Mouse (Mus musculus) erythroblast, embryonic 14.5 days (primary cell): ENCODE results near the gene Spdye4b.

ENCODE experiments used
- GATA1 ChIP-seq: IDR thresholded peaks from 2 replicates; pipeline ENCODE4 v1.6.1; 2012; ENCODE audit warnings: low read length, inconsistent platforms, mixed read lengths
- TAL1 ChIP-seq: IDR thresholded peaks from 3 replicates; pipeline ENCODE4 v1.6.1; 2012; ENCODE audit warnings: low read length, inconsistent platforms, mixed read lengths

DNA sequence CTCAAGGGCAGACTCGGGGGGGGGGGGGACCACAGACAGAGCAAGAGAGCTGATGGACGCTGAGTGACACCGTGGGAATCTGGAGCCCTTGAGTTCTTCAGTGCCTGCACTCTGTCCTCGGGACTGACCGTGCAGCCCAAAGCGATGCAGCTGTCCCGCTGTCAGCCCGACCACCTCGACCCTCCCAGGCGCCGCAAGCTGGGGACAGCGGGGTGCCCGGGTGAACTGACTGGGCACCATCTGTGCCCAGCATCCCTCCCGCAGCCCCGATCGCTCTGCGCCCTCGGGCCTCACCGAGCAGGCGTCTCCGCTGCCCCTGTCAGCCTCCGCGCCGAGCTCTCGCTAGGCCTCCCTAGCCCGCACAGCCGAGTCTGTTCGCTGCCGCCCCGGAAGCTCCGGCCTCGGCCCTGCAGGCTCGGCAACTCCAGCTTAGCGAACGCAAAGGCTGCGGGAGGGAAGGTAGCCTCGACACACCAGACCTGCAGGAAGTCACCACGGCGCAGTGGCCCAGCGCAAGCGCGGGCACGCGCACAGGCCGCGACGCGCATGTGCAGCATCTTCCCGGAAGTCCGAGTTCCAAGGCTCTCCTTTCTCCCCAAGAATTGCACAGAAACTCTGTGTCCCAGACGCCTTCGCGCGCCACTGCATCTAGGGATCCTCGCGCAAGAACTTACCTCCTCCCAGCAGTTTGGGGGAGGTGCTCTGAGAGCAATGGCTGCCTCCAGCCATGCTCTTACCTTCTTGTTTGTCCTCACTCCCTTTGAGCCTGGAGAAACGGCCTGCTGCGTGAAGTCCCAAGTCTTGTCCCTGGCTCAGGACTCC is at the start of gene Spdye4b, which contains the start of gene Rbak:
- TF ChIP-seq TAL1: no peak
- no peak for TF ChIP-seq GATA1
